Mouse (Mus musculus) kidney, adult 2 months (tissue): ENCODE data around the gene Fam184b. TPM values are rescaled to one million over a fixed set of nuclear protein-coding genes. Genes with fewer than 3 reads are reported as not detected.

Experiments used
- DNase-seq: peaks from one replicate; pipeline ENCODE4 v3.0.0; 2021
- H3K27ac ChIP-seq: fragments of 200-500 bp; 2 replicates; pipeline ENCODE4 v1.5.1; 2012; ENCODE audit warnings: low read depth, low read length, control low read depth, inconsistent platforms; ENCODE audit not compliant: insufficient read depth
- H3K27me3 ChIP-seq: fragments of 200-500 bp; replicated peaks from 2 replicates; pipeline ENCODE4 v1.6.1; 2012; ENCODE audit warnings: mild to moderate bottlenecking, moderate library complexity, low read length, inconsistent platforms; ENCODE audit not compliant: control insufficient read depth, insufficient read depth
- H3K36me3 ChIP-seq: fragments of 200-500 bp; 2 replicates; pipeline ENCODE4 v1.6.1; 2012; ENCODE audit warnings: mild to moderate bottlenecking, moderate library complexity, low read length, inconsistent platforms; ENCODE audit not compliant: control insufficient read depth, insufficient read depth
- H3K4me1 ChIP-seq: fragments of 200-500 bp; 2 replicates; pipeline ENCODE4 v1.6.1; 2011; ENCODE audit warnings: low read length; ENCODE audit not compliant: control insufficient read depth, insufficient read depth
- H3K4me3 ChIP-seq: fragments of 200-500 bp; 2 replicates; pipeline ENCODE4 v1.5.1; 2011; ENCODE audit warnings: mild to moderate bottlenecking, low read depth, low read length, control low read depth; ENCODE audit not compliant: insufficient read depth
- CTCF ChIP-seq: fragments of 200-500 bp; conservative IDR thresholded peaks from 2 replicates; pipeline ENCODE4 v1.5.1; 2011; ENCODE audit warnings: low read depth, mild to moderate bottlenecking, control low read depth, low read length, moderate library complexity, mixed read lengths; ENCODE audit not compliant: insufficient read depth, insufficient read length
- POLR2A ChIP-seq: fragments of 200-500 bp; IDR thresholded peaks from one replicate; pipeline ENCODE4 v1.6.1; 2011; ENCODE audit warnings: low read depth, low read length, control low read depth
- WGBS: fragments of 180-500 bp; shearing (Covaris S2); methylation state at CpG from one replicate; pipeline ENCODE4 v1.1.7; 2018; 5-methylcytosine and 5-hydroxymethylcytosine counted together
- polyA plus RNA-seq: library from polyadenylated mRNA; depleted of rRNA; stranded (reverse); fragments of >200 nt; gene quantifications from 2 replicates; pipeline ENCODE4 v1.2.3, GENCODE M21; 2012; rRNA removed

The Fam184b gene
- polyA plus RNA-seq, 1 experiment, result 0.11 TPM

GRCm38 (mm10) chr5:45482607-45483006 is 156.8 kb downstream of the Fam184b start:
- Histone ChIP-seq H3K36me3 (no peaks in the 10 kb centered on the region), H3K27me3 (no peaks in the 10 kb centered on the region), H3K4me3 (no peak overlapping the region), H3K4me1 (peaks cover 9% of the 10 kb centered on the region; the same call in 1 of the 2 replicates), H3K27ac (no peak overlapping the region)
- WGBS, result 62% methylated on average over 3 of the region's 3 CpGs
- TF ChIP-seq CTCF (no peak), POLR2A (no peak)
- DNase-seq, result no peak

- Histone ChIP-seq H3K36me3 (no peaks in the 10 kb centered on the region), H3K4me1 (peaks cover 9% of the 10 kb centered on the region; the same call in 1 of the 2 replicates), H3K27ac (no peak overlapping the region), H3K4me3 (no peak overlapping the region), H3K27me3 (no peaks in the 10 kb centered on the region)
- TF ChIP-seq POLR2A, result no peak
- TF ChIP-seq CTCF, result no peak
- DNase-seq, result peak; percentile 49
- WGBS, result 74% methylated on average over 2 of the region's 2 CpGs
Measured at GRCm38 (mm10) chr5:45481125-45481524, 158.3 kb downstream of the Fam184b start.

- no peak overlapping the region for H3K27ac ChIP-seq
- WGBS, result 98% methylated on average over 1 of the region's 1 CpGs
Measured at GRCm38 (mm10) chr5:45480066-45480465, 159.3 kb downstream of the Fam184b start.

More at GRCm38 (mm10) chr5:45480066-45480465, 159.3 kb downstream of the Fam184b start:
- peaks cover 9% of the 10 kb centered on the region; the same call in 1 of the 2 replicates for H3K4me1 ChIP-seq
- no peak for TF ChIP-seq CTCF
- no peak for TF ChIP-seq POLR2A
- H3K36me3 ChIP-seq, result no peaks in the 10 kb centered on the region
- H3K4me3 ChIP-seq, result no peak overlapping the region
- no peaks in the 10 kb centered on the region for H3K27me3 ChIP-seq
- no peak for DNase-seq

Other genes starting within 250 kb of the Fam184b start
- 415 and 434 TPM in 2 replicates for gene Qdpr, start 189.4 kb downstream of the Fam184b start, polyA plus RNA-seq
- gene Clrn2, start 185.9 kb downstream of the Fam184b start, polyA plus RNA-seq, result not detected in 2 replicates
- gene Lap3, start 146.2 kb downstream of the Fam184b start, polyA plus RNA-seq, result 93.2 and 96.5 TPM in 2 replicates
- 173 and 194 TPM in 2 replicates for gene Med28, start 119.4 kb downstream of the Fam184b start, polyA plus RNA-seq
- gene Ncapg, start 30.3 kb upstream of the Fam184b start, polyA plus RNA-seq, result 0.05 and 0.14 TPM in 2 replicates
- 1.1 and 1.6 TPM in 2 replicates for gene Lcorl, start 218.0 kb upstream of the Fam184b start, polyA plus RNA-seq